Mouse (Mus musculus) E14TG2a.4 (cell line): Measurements from ENCODE around the gene Ehbp1.

Source experiments
- CTCF ChIP-seq: conservative IDR thresholded peaks from 2 replicates; pipeline ENCODE4 v1.5.1; 2014; ENCODE audit warnings: low read length
- NANOG ChIP-seq: IDR thresholded peaks from 2 replicates; pipeline ENCODE4 v1.6.1; 2014; ENCODE audit warnings: borderline replicate concordance, low read length, mixed read lengths

GRCm38 (mm10) chr11:22369841-22370240 lies 27.7 kb upstream of the Ehbp1 start:
- no peak for TF ChIP-seq CTCF
- TF ChIP-seq NANOG: no peak
